ENCODE assay signal across 9 mouse cellular contexts in the genomic region with DNA sequence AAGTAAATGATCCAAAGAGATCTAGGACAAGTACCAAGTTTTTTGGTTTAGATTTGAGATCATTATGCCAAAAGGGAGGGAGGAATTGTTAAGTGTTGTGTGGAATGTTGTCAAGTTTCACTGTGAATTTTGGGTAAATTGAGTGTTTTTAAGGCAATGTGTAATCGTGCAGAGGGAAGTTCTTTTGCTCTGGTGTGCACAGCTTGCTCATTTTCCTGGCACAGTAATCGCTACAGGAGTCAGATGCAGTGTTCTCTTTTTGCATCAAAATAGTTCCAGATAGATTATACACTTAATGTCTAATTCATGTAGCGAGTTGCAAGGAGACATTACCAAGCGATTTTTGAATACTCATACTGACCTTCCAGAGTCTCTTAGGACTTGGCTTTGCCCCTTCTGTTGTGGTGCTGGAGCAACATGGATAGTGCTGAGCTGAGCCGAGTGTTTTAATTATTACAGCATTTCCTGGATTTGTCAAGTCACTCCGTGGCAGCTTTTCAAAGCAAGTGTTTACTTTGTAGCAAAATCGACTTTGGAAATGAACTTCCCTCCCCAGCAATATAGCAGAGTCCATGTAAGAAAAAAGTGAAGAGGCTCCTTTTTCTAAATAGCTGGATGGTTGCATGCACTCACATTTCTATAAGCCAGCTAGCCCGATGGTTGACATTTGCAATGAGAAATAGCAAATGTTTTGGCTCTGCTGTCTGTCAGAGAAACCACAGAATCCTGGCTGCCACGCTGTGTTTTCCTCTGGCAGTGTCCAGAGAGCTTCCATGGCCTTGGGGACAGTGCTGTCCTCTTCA.
DNase-seq lines count a peak whose midpoint lies in the region; ATAC-seq lines count a peak whose summit lies in the region.
"Had no signal": no experiment of that assay in that cellular context is flagged by ENCODE, and none has a peak within 500 bp of the region (broad histone marks: within the 10 kb centered on the region; RNA-seq: fewer than 3 reads in every experiment).

No protein-coding gene starts in this region.

- H3K4me3 ChIP-seq in heart, embryonic 11.5 days (ENCODE audit: low read depth, low read length) = no peak overlapping the region
- H3K4me3 ChIP-seq in hindbrain, embryonic 10.5 days = no peak overlapping the region
- H3K4me3 ChIP-seq: neural tube, embryonic 12.5 days had no signal

- peak; percentile 95 for DNase-seq in heart, adult 11 months
- peak; percentile 44 for DNase-seq in adrenal gland, postnatal 14 days
- peak; percentile 52 to 53 for DNase-seq in heart, postnatal 10 days
- DNase-seq in lung, postnatal 10 days = peak; percentile 69
- no peak for DNase-seq in embryo, embryonic 9.5 days (ENCODE audit: extremely low spot score)
- no peak for DNase-seq in hindbrain, embryonic 10.5 days (ENCODE audit: low spot score)
- DNase-seq in thymus, postnatal 0 days (ENCODE audit: low spot score) = no peak

- H3K9me3 ChIP-seq in heart, embryonic 11.5 days (replicated peaks; ENCODE audit: control insufficient read depth, low read length) = no peaks in the 10 kb centered on the region
- no peaks in the 10 kb centered on the region for H3K9me3 ChIP-seq in hindbrain, embryonic 10.5 days
- H3K9me3 ChIP-seq: neural tube, embryonic 12.5 days had no signal

- H3K4me1 ChIP-seq in heart, embryonic 11.5 days (ENCODE audit: control insufficient read depth, insufficient read depth, low read length) = no peaks in the 10 kb centered on the region
- H3K4me1 ChIP-seq in hindbrain, embryonic 10.5 days (replicated peaks) = no peaks in the 10 kb centered on the region
- H3K4me1 ChIP-seq: neural tube, embryonic 12.5 days had no signal

- no peak overlapping the region for H3K27ac ChIP-seq in heart, embryonic 11.5 days (ENCODE audit: low read depth, low read length)
- H3K27ac ChIP-seq in hindbrain, embryonic 10.5 days = no peak overlapping the region
- H3K27ac ChIP-seq: neural tube, embryonic 12.5 days had no signal

- H3K4me2 ChIP-seq in heart, embryonic 11.5 days = no peak overlapping the region
- H3K4me2 ChIP-seq: neural tube, embryonic 12.5 days had no signal

- 56% methylated on average over 9 of the region's 9 CpGs for WGBS in heart, embryonic 11.5 days (ENCODE audit: insufficient replicate concordance)
- WGBS in hindbrain, embryonic 10.5 days = 75% methylated on average over 9 of the region's 9 CpGs

- H3K27me3 ChIP-seq in heart, embryonic 11.5 days (ENCODE audit: control insufficient read depth, insufficient read depth, low read length) = no peaks in the 10 kb centered on the region
- H3K27me3 ChIP-seq in hindbrain, embryonic 10.5 days (ENCODE audit: insufficient read depth, poor library complexity, severe bottlenecking) = no peaks in the 10 kb centered on the region
- H3K27me3 ChIP-seq: neural tube, embryonic 12.5 days had no signal

- intact Hi-C loops in heart, postnatal 10 days (cut with DNase I) = no loop called here

- ATAC-seq in heart, embryonic 11.5 days (replicated peaks; ENCODE audit: insufficient number of reproducible peaks, low FRiP score, low TSS enrichment) = no peak

- H3K36me3 ChIP-seq in heart, embryonic 11.5 days (ENCODE audit: control insufficient read depth, insufficient read depth, low read length) = no peaks in the 10 kb centered on the region
- H3K36me3 ChIP-seq in hindbrain, embryonic 10.5 days = no peaks in the 10 kb centered on the region
- H3K36me3 ChIP-seq: neural tube, embryonic 12.5 days had no signal

- no peak overlapping the region for H3K9ac ChIP-seq in heart, embryonic 11.5 days (ENCODE audit: low read depth, low read length)
- H3K9ac ChIP-seq: neural tube, embryonic 12.5 days had no signal

Comparison
In these comparisons a context has a peak if more than half of its experiments do, and no peak if none do; other contexts are left out.
1. DNase-seq: peak in heart, adult 11 months (single experiment), adrenal gland, postnatal 14 days (single experiment), heart, postnatal 10 days (2 of 2) and lung, postnatal 10 days (single experiment); none in embryo, embryonic 9.5 days (single experiment), hindbrain, embryonic 10.5 days (single experiment) and thymus, postnatal 0 days (single experiment).